Mouse (Mus musculus) liver, adult 2 months (tissue): Measurements from ENCODE around the gene Whamm. TPM values are rescaled to one million over a fixed set of nuclear protein-coding genes. Genes with fewer than 3 reads are reported as not detected.

Experiments used
- DNase-seq: peaks from one replicate; pipeline ENCODE4 v3.0.0-alpha.2; 2011; ENCODE audit warnings: low read depth, low spot score; ENCODE audit errors: extremely low read depth
- H3K27ac ChIP-seq: fragments of 200-500 bp; replicated peaks from 2 replicates; pipeline ENCODE4 v1.5.1; 2012; ENCODE audit warnings: low read depth, mild to moderate bottlenecking, control low read depth, inconsistent platforms, low read length; ENCODE audit not compliant: insufficient read depth
- H3K27me3 ChIP-seq: fragments of 200-500 bp; 2 replicates; pipeline ENCODE4 v1.6.1; 2012; ENCODE audit warnings: mild to moderate bottlenecking, moderate library complexity, low read length, inconsistent platforms; ENCODE audit not compliant: control insufficient read depth, insufficient read depth
- H3K36me3 ChIP-seq: fragments of 200-500 bp; 2 replicates; pipeline ENCODE4 v1.6.1; 2012; ENCODE audit warnings: low read length, inconsistent platforms; ENCODE audit not compliant: control insufficient read depth, insufficient read depth
- H3K4me1 ChIP-seq: fragments of 200-500 bp; 2 replicates; pipeline ENCODE4 v1.6.1; 2011; ENCODE audit warnings: low read length; ENCODE audit not compliant: control insufficient read depth, insufficient read depth
- H3K4me3 ChIP-seq: fragments of 200-500 bp; 2 replicates; pipeline ENCODE4 v1.5.1; 2011; ENCODE audit warnings: low read depth, mild to moderate bottlenecking, control low read depth, low read length, moderate library complexity; ENCODE audit not compliant: insufficient read depth
- H3K79me2 ChIP-seq: fragments of 200-500 bp; 2 replicates; pipeline ENCODE4 v1.6.1; 2012; ENCODE audit warnings: inconsistent platforms, mild to moderate bottlenecking, low read length, moderate library complexity; ENCODE audit not compliant: control insufficient read depth, insufficient read depth
- H3K9ac ChIP-seq: fragments of 200-500 bp; 2 replicates; pipeline ENCODE4 v1.6.1; 2012; ENCODE audit warnings: low read depth, mild to moderate bottlenecking, control low read depth, inconsistent platforms, low read length
- CTCF ChIP-seq: fragments of 200-500 bp; IDR thresholded peaks from 2 replicates; pipeline ENCODE4 v1.5.1; 2011; ENCODE audit warnings: low read depth, low read length, control low read depth
- POLR2A ChIP-seq: fragments of 200-500 bp; IDR thresholded peaks from 2 replicates; pipeline ENCODE4 v1.6.1; 2011; ENCODE audit warnings: low read length, control low read depth; ENCODE audit not compliant: insufficient read depth; ENCODE audit errors: extremely low read depth
- WGBS: fragments of 180-500 bp; shearing (Covaris S2); methylation state at CpG from one replicate; pipeline ENCODE4 v1.1.7; 2018; 5-methylcytosine and 5-hydroxymethylcytosine counted together
- polyA plus RNA-seq: library from polyadenylated mRNA; depleted of rRNA; stranded (reverse); fragments of >200 nt; gene quantifications from 2 replicates; pipeline ENCODE4 v1.2.3, GENCODE M21; 2012
- total RNA-seq: library from RNA; depleted of rRNA; stranded (reverse); fragments of >200 nt; gene quantifications from 2 replicates; pipeline ENCODE4 v1.2.3, GENCODE M21; 2014

The Whamm gene
- total and polyA plus RNA-seq, 2 experiments = 20.7 to 44.6 TPM

GRCm38 (mm10) chr7:81605489-81605888, 34.4 kb downstream of the Whamm start:
- H3K79me2 ChIP-seq = no peaks in the 10 kb centered on the region
- no peak for DNase-seq
- WGBS = 90% methylated on average over 4 of the region's 4 CpGs
- H3K4me3 ChIP-seq = no peak overlapping the region
- H3K9ac ChIP-seq = no peak overlapping the region
- H3K27me3 ChIP-seq = no peaks in the 10 kb centered on the region
- H3K4me1 ChIP-seq = no peaks in the 10 kb centered on the region
- TF ChIP-seq POLR2A (no peak), CTCF (no peak)
- H3K36me3 ChIP-seq = no peaks in the 10 kb centered on the region; the same call in 1 of the 2 replicates
- H3K27ac ChIP-seq = no peak overlapping the region

GRCm38 (mm10) chr7:81606452-81606851, 35.4 kb downstream of the Whamm start:
- Histone ChIP-seq H3K4me1 (no peaks in the 10 kb centered on the region), H3K36me3 (peaks cover 2% of the 10 kb centered on the region; the same call in 1 of the 2 replicates), H3K4me3 (no peak overlapping the region), H3K27ac (no peak overlapping the region), H3K27me3 (no peaks in the 10 kb centered on the region), H3K79me2 (no peaks in the 10 kb centered on the region), H3K9ac (no peak overlapping the region)
- TF ChIP-seq POLR2A (no peak), CTCF (no peak)
- WGBS = 84% methylated on average over 5 of the region's 5 CpGs
- no peak for DNase-seq

GRCm38 (mm10) chr7:81610125-81610524, 39.1 kb downstream of the Whamm start:
- Histone ChIP-seq H3K4me3 (no peak overlapping the region), H3K79me2 (no peaks in the 10 kb centered on the region), H3K27ac (no peak overlapping the region), H3K36me3 (peaks cover 8% of the 10 kb centered on the region; the same call in 1 of the 2 replicates), H3K4me1 (no peaks in the 10 kb centered on the region), H3K9ac (no peak overlapping the region), H3K27me3 (no peaks in the 10 kb centered on the region)
- DNase-seq = no peak
- WGBS = 71% methylated on average over 18 of the region's 18 CpGs
- TF ChIP-seq POLR2A = no peak
- TF ChIP-seq CTCF = peak; percentile 33; the same call in 1 of the 2 replicates

GRCm38 (mm10) chr7:81612856-81613635, 42.0 kb downstream of the Whamm start:
- no peak overlapping the region for H3K27ac ChIP-seq
- H3K4me1 ChIP-seq = no peaks in the 10 kb centered on the region
- no peak overlapping the region for H3K9ac ChIP-seq
- no peaks in the 10 kb centered on the region for H3K27me3 ChIP-seq
- no peak for DNase-seq
- H3K4me3 ChIP-seq = no peak overlapping the region
- 91% methylated on average over 13 of the region's 13 CpGs for WGBS
- no peaks in the 10 kb centered on the region for H3K79me2 ChIP-seq
- TF ChIP-seq POLR2A (no peak), CTCF (no peak)
- peaks cover 8% of the 10 kb centered on the region; the same call in 1 of the 2 replicates for H3K36me3 ChIP-seq

GRCm38 (mm10) chr7:81615031-81615430, 44.0 kb downstream of the Whamm start:
- TF ChIP-seq CTCF = no peak
- no peak for TF ChIP-seq POLR2A
- Histone ChIP-seq H3K27ac (no peak overlapping the region), H3K9ac (no peak overlapping the region), H3K36me3 (peaks cover 8% of the 10 kb centered on the region; the same call in 1 of the 2 replicates), H3K4me3 (no peak overlapping the region), H3K4me1 (no peaks in the 10 kb centered on the region), H3K27me3 (no peaks in the 10 kb centered on the region), H3K79me2 (no peaks in the 10 kb centered on the region)
- no peak for DNase-seq
- WGBS = 82% methylated on average over 9 of the region's 9 CpGs

GRCm38 (mm10) chr7:81622793-81623192, 51.7 kb downstream of the Whamm start:
- TF ChIP-seq POLR2A = no peak
- no peak for TF ChIP-seq CTCF
- Histone ChIP-seq H3K27ac (no peak overlapping the region), H3K36me3 (no peaks in the 10 kb centered on the region), H3K9ac (no peak overlapping the region), H3K4me1 (no peaks in the 10 kb centered on the region), H3K79me2 (no peaks in the 10 kb centered on the region), H3K4me3 (no peak overlapping the region), H3K27me3 (no peaks in the 10 kb centered on the region)
- DNase-seq = no peak
- WGBS = 87% methylated on average over 4 of the region's 4 CpGs
